Mouse (Mus musculus) CH12.LX (cell line): ENCODE measurements at regions not wholly inside any gene's neighbourhood (a gene's known extent, or its start where the extent isn't known, plus 50 kb on each side); places are given as distances from the start of the nearest gene placed in this dataset.

Experiments used
- GABPA ChIP-seq: IDR thresholded peaks from 2 replicates; pipeline ENCODE4 v1.6.1; 2012; ENCODE audit warnings: low read depth, low read length, improper control_type of control experiment, inconsistent platforms; ENCODE audit not compliant: insufficient replicate concordance
- MEF2A ChIP-seq: IDR thresholded peaks from 2 replicates; pipeline ENCODE4 v1.6.1; 2014; ENCODE audit warnings: low read depth, mild to moderate bottlenecking, inconsistent platforms, low read length, improper control_type of control experiment, borderline replicate concordance

DNA sequence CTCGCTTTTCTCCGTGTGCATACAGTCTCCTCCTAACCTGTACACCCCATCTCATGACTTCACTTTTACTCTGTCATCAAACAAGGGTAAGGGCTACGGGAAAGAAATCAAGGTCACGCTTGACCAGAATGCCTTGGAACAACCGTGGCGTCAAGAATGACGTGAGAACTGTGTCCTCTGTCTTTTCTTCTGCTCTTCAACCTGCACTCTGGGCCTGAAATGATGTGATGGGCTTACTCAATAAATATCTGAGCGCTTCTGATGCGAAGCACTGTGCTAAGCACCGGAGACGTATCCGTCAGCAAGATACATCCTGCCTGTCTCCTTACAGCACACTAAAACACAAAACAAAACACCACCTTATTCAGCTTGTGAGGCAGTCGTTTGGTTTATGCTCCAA lies 185.8 kb upstream of the Mkln1 start:
- TF ChIP-seq GABPA: no peak
- no peak for TF ChIP-seq MEF2A
